Mouse (Mus musculus): ENCODE results near the gene Junb.

Gene Junb

GRCm38 (mm10) chr8:84970135-84970790 lies 8.3 kb downstream of the Junb start:
- DNase-seq = no peak

- peak; percentile 49 to 62 for DNase-seq
Measured at GRCm38 (mm10) chr8:84969241-84970134, 9.0 kb downstream of the Junb start, which contains the start of the genes Gm49661, Prdx2 and Rnaseh2a. TSS of gene Gm49661 (minus strand) at chr8:84969433. TSS of gene Prdx2 (plus strand) at chr8:84969587. TSS of gene Rnaseh2a (minus strand) at chr8:84969767.

GRCm38 (mm10) chr8:84968650-84969049 lies 9.9 kb downstream of the Junb start:
- DNase-seq = no peak

GRCm38 (mm10) chr8:84967532-84968304 lies 10.8 kb downstream of the Junb start:
- no peak for DNase-seq

GRCm38 (mm10) chr8:84966603-84967002 lies 11.9 kb downstream of the Junb start:
- no peak for DNase-seq

- DNase-seq = peak; percentile 86 to 89
Measured at GRCm38 (mm10) chr8:84965731-84966291, 12.7 kb downstream of the Junb start.

GRCm38 (mm10) chr8:84963952-84964351 lies 14.6 kb downstream of the Junb start:
- no peak for DNase-seq

GRCm38 (mm10) chr8:84959811-84960210 lies 18.7 kb downstream of the Junb start:
- no peak for DNase-seq

- peak in 1 of 2 experiments; percentile 65 for DNase-seq
Measured at GRCm38 (mm10) chr8:84956768-84957167, 21.8 kb downstream of the Junb start.

GRCm38 (mm10) chr8:84952612-84953255 lies 25.8 kb downstream of the Junb start:
- DNase-seq = no peak

GRCm38 (mm10) chr8:84949753-84950152 lies 28.8 kb downstream of the Junb start:
- no peak for DNase-seq

GRCm38 (mm10) chr8:84947241-84947545 lies 31.3 kb downstream of the Junb start:
- DNase-seq = no peak

GRCm38 (mm10) chr8:84946528-84947240 lies 31.8 kb downstream of the Junb start, which contains the start of gene Rtbdn:
TSS of gene Rtbdn (plus strand) at chr8:84946991.
- no peak for DNase-seq

GRCm38 (mm10) chr8:84945633-84946527 lies 32.6 kb downstream of the Junb start:
- DNase-seq = no peak

- DNase-seq = no peak
Measured at GRCm38 (mm10) chr8:84945235-84945632, 33.3 kb downstream of the Junb start.

GRCm38 (mm10) chr8:84944478-84945160 lies 33.9 kb downstream of the Junb start:
- DNase-seq = no peak

GRCm38 (mm10) chr8:84943699-84944098 lies 34.8 kb downstream of the Junb start:
- no peak for DNase-seq

- no peak for DNase-seq
Measured at GRCm38 (mm10) chr8:84937620-84938485, 40.7 kb downstream of the Junb start.
